Mouse (Mus musculus) T-helper 1 cell (primary cell): ENCODE results near the gene Slit2.
"Not testable (repeated sequence)": the region's sequence is repeated elsewhere in the genome, so short reads cannot be mapped to it uniquely, and the experiment has no call there.

Experiments used
- in situ Hi-C: fragments of 300-600 bp; cut with MboI, MseI; formaldehyde crosslinking; loops from one replicate; pipeline ENCODE4 v1.15.1; 2025; ENCODE audit warnings: high pct_unique_total_duplicates

The Slit2 gene

DNA sequence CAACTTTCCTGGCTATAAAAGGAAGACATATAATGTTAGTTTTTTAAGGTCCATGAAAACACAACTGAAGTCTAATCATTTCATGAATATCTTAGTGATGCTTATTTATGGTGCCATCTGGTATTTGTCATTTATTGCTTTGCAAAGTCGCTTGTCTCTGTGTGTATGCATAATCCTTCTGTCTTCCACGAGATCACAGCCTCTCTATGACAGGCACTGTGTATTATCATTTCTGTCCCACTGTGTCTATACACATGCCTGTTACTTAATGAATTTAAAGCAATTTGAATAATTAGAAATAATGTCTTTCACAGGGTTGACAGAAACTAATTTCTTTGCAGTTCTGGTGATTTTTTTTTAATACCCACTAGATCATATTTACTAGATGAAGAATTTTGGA, 242.6 kb downstream of the Slit2 start:
- in situ Hi-C loops, result no loop called here

DNA sequence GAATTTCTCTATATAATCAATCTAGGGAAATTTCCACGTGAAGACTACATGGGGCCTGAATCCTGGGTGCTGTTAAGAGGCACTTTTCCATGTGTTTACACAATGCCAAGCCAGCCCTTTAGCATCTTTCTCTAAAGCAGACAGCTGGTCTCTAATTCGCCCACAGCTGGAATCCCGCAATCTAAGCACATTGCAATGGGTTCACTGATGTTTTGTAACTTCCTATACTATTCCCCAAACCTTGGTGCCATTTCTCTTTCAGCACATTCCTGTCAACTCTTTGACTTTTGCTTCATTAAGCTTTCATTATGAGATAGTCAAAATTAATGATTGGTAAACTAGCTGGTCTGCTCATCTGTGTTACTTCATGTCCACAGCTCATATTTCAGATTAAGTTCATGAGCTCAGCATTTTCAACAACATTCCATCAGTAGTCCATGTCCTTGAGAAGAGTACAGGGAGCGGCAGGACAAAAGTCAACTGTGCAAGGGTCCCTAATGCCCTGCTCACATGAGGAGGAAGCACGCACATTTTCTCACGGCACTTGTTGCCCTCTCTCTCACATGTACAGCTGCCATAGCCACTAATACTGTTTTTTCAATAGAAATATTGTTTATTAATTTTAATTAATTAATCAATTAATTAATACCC, 247.6 kb downstream of the Slit2 start:
- in situ Hi-C loops, result loop anchor here (10.0 kb wide), 1 partner anchor 1236 kb away; no protein-coding TSS in a partner anchor

DNA sequence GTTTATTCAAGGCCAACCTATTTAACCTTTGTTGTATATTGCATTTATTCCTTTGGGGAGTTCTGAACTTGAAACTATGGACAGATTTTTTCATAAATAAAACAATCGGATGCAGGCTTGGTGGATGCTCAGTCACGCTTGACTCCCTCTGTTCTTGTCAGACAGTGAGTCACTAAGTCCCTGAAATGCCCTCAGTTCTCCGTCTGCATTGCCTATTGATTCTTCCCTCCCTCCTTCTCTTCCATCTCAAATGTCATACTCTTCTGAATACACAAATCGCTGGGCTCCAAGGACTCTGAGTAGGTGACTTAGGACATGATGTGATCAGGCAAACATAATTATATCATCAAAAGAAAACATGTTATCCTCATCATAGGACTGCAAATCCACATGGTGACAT, 251.8 kb downstream of the Slit2 start:
- in situ Hi-C loops, result loop anchor here (10.0 kb wide), 1 partner anchor 1240 kb away; no protein-coding TSS in a partner anchor

DNA sequence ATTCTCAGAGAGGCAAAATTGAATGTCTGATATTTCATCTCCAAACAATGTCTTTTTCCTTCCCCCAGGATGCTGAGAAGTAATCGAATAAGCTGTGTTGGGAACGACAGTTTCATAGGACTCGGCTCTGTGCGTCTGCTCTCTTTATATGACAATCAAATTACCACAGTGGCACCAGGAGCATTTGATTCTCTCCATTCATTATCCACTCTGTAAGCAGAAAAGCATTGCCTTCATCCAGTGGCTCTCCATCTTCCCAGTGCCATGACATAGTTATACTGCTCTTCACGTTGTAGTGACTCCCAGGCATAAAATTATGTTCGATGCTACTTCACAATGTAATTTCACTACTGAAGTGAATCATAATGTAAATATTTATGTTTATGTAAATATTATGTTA, 252.3 kb downstream of the Slit2 start:
- in situ Hi-C loops, result loop anchor here (10.0 kb wide), 1 partner anchor 1240 kb away; no protein-coding TSS in a partner anchor

DNA sequence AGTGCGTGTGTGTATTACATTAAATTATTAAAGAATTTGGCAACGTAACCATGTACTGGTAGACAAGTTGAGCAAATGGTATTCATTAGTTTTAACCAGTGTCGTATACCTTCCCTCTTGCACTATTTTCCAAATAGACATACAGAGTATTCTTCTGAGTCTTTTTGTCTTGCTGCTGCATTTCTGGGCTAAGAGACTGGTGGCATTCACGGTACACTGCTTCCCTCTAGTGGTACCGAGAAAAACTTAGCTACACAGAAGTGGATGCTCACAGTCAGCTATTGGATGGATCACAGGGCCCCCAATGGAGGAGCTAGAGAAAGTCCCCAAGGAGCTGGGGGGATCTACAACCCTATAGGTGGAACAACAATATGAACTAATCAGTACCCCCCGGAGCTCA, 257.8 kb downstream of the Slit2 start:
- in situ Hi-C loops, result not testable (repeated sequence)

DNA sequence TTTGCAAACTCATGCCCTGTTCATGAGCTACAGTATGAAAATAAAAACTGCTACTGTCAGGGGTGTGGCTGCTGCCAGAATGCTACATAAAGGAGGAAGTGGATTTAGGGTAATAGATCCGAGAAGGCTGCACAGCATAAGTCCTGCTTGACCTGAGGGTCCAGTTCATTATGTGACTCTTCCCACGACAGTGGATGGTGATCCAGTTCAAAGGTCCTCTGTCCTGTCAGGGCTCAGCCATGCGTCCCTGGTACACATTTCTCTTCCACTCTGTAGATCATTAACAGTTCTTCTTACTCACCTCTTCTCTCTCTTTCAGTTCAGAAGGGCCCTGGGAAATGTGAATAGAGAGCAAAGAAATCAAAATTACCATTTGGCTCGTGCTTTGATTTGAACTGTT, 265.4 kb downstream of the Slit2 start:
- in situ Hi-C loops, result no loop called here

DNA sequence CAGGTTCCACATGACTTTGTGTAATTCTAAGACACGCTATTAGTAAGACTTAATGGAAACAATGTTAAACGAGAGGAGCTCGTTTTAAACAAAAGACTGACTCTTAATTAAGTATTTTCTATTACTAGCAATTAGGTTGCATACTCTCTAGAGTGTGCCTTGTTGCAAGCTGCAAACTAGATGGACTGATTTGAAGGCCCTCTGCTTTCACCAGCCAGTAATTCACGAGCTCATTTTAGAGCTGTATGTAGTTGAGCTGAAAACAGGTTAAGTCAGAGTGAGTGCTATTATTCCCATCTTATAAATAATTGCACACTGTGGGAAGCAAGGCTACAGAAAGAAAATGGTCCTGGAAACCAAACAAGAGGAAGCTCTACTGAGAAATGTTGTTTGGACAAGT, 294.6 kb downstream of the Slit2 start:
- in situ Hi-C loops, result loop anchor here (10.0 kb wide), 1 partner anchor 927 kb away; no protein-coding TSS in a partner anchor

DNA sequence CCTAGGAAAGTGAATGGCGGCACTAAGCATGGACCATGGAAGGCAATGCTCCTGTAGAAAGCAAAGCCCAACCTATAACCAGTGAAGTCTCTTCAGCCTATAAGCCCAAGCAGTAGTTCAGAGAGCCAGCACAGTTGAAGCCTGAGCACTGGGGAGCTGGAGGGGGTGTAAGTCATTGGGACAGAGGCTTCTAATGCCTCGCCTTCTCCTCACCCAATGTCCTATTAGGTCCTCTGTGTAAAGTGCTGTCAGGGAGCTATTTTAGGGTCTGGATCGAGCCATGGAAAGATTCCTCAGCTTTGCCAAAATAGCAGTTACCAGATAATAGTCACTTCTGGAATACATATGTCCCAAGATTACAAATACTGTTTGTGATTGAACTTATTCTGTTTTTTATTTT, 318.2 kb downstream of the Slit2 start:
- in situ Hi-C loops, result no loop called here

DNA sequence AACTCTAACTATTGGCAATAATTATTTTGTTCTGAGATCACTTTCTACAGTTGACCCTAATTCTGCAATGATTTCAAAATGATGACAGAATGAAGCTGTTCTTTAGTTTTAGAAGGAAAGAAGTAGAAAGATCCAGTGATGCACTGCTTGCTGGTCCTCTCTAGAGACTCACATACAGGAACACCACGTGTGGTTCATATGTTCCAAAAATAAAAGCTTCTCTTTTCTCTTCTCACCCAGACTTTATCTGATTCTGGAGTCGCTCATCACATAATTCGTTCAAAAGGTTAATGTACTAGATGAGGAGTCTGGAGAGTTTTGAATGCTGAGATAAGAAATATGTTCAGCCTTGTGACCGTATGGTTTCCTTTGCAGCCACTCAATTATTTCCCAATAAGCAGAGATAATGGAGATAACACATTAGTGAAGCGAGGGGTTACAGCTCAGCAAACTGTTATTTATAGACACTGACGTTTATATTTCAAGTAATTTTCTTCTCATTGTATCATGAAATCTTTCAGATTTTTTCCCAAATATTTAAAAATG, 332.2 kb downstream of the Slit2 start:
- in situ Hi-C loops, result no loop called here

DNA sequence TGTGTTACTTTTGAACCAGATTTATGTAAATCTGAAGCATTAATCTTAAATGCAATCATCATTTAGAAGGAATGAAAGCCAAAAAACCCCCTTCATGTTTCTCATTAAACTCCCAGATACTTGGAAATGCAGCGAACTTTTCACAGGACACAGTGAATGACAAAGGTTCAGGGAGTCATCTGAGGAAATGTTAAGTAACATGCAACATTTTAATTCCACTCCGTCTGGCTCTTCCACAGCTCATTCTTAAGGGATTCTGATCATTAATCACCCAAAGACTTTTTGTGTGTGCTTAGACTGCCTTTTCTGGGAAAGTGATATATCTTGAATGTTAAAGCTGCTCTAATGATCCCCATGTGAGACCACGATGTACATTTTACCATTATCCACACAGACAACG, 337.7 kb downstream of the Slit2 start:
- in situ Hi-C loops, result no loop called here

DNA sequence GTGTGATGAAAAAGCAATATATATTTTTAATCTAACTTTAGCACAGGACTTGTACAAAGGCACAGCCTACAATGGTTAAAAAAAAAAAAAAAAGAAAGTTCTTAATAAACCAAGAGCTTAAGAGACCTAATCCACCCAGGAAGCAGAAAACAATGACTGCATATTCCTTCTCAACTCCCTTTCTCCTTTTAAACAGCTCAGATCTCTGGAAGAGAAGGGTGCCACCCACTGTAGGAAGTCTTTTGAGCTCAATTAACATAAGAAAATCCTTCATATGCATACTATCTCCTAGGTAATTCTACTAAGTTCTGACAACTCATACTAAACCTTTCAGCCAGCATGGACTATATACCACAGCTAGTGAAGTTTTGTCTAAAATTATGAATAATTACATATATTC, 343.3 kb downstream of the Slit2 start:
- in situ Hi-C loops, result no loop called here

DNA sequence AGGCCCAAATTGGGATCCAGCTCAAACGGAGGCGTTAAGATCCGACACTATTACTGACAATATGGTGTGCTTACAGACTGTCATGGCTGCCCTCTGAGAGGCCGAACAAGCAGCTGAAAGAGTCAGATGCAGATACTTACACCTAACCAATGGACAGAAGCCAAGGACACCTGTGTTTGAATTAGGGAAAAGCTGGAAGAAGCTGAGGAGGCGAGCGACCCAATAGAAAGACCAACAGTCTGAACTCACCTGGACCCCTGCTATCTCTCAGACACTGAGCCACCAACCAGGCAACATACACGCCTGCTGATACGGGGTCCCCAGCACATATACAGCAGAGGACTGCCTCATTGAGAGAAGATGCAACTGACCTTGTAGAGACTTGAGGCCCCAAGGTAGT, 344.7 kb downstream of the Slit2 start, which contains the start of gene 5730480H06Rik:
TSS of gene 5730480H06Rik (plus strand) at position 301 of the 400 bp plus-strand sequence.
- in situ Hi-C loops, result no loop called here

DNA sequence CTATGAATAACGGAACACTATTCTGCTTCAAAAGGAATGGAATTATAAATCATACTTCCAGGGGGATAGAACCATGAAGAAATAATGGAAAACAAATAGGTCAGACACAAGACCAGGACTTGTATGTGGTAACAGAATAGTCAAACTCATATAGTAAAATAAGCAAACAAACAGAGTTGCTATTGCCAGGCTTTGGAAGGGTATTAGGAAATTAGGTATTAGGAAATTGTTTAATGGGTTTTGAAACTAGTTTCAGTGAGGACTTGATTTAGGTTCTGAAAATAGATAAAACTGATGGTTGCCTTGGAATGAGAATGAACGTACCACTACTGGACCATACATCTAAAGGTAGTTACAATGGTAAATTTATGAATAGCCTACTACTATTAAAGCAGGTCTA, 346.8 kb downstream of the Slit2 start:
- in situ Hi-C loops, result no loop called here

DNA sequence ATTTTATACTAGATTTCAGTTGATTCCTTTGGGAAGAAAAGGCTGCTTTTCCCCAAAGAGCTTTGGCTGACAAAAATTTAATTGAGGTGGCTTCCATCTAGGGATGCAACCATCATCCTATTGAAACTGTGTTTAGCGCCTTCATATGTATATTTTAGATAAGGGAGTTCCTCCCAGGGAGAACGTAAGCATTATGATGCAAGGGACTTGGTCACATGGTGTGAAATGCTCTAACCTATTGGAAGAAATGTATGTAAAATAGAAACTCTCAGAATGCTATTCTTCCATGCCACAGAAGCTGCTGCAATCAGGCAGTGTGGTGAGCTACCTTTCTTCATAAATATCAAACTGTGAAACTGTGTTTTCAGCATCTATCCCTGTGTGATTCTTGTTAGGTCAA, 347.9 kb downstream of the Slit2 start:
- in situ Hi-C loops, result no loop called here

DNA sequence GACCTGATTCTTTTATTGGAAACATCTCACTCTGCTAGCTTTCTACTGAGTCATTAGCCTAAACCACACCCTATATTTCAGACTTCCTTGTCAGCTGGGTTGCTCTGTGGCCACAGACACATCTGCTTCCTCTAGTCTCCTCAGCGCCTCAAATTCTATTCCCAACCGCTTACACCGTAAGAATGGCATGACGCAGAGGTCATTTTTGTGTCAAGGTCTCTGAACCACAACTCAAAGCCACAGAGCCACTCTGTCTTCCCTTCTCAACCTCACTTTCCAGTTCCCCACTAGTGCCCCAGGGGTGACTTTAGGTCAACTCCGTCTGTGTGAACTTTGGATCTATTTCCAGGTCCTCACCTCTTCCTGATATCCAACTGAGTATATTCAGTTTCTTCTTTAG, 348.5 kb downstream of the Slit2 start:
- in situ Hi-C loops, result no loop called here

DNA sequence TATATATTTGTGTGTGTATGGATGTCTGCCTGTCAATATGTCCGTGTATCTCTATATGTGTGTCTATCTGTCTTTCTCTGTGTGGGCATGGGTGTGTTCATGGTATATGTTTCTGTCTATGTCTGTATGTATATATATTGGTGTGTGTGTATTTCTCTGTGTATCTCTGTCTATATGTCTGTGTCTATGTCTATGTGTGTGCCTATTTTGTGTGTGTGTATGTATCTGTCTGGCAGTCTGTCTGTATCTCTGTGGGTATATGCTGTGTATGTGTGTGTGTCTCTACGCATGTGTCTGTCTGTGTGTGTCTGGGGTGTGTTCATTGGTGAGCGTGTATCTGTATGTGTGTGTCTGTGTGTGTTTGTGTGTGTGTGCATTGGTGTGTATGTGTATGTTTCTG, 350.5 kb downstream of the Slit2 start:
- in situ Hi-C loops, result no loop called here

DNA sequence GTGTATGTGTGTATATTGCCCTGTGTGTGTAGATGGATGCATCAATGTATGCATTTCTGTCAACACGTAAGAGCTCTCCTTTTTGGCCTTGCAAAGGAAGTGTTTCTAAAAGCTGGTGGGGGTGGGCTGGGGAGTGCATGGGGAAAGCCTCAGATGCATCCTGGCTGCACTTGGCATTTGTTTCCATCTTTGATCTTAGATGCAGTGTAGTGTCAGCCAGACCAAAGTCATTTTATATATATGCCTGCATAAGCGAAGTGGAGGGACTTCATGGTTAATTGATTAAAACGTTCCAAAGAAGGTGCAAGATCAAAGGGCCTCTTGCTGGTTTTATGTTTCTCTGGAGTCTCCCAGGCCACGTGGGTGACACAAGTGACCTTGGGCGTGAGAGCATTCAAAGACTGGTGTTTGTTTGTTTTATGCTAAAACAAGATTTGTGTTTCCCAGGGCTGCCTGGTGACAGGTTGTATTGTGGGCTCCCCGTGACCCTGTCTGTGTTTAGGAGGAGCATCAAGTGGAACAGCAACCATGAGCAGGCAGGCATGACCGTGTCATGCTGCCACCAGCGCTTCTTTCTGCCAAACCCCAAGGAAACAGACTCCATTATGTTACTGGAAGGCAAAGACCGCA, 351.1 kb downstream of the Slit2 start:
- in situ Hi-C loops, result no loop called here

DNA sequence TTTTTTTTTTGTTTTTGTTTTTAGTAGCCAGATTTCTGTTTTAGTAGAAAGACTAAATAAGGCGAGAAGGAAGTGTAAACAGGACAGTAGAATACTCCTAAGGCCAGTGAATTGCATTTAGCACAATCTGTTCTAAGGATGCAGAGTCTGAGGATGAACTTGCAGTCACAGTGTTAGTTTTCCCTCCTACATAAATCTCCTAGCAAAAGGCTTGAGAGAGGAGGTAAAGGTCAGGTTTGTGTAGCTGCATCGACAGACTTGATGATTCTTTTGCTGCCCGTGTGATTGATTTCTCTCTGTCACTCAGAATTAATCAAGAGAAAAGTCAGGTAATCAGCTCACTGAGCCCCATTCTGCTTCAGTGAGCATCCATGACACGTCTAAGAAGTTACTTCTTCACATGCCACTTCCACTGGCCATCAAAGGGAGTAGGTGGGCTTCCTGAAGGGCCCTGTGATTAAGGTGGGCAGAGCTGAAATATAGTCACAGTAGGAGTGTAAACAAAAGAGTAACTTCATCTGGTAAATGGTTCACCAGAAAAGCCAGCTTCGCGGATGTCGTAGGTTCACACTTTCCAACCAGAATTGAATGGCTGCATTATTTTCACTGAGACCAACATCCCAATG, 358.0 kb downstream of the Slit2 start:
- in situ Hi-C loops, result no loop called here

DNA sequence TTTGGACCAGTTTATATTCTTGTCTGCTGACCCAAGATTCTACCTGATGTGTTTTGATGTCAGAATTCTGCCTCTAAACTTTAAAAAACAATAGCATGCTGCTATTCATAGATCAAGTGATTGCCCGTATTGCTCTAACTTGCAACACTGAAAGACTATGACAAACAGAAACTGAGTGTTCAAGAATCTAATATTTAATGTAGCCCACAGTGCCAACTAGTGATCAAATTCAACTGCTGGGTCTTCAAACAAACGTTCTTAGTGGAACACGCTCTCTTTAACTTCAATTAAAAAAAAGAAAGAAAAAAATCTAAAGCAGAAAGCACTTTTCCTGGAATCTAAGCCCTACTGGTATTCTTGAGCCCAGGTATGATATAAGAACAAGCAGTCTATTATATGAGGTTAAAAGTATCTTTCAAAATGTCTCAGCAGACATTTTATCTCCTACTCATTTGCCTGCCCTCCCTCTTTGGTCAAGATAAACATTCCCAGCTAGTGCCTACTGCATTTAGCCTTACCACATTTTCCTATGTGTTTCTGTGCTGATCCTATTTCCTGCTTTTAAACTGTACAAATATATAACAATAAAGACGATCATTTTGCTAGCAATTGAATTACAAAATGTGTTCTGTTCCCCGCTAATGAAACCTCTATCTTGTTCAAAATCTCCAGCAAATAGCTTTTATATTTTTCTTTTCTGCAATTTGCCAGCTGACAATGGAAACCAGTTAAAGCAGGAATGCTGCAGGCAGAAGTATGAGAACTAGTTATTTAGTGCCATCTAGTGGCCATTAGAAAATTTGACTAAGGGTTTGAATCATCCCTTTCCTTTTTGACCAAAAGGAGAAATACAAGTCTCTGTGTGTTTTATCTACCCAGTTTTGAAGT, 362.4 kb downstream of the Slit2 start:
- in situ Hi-C loops, result no loop called here

DNA sequence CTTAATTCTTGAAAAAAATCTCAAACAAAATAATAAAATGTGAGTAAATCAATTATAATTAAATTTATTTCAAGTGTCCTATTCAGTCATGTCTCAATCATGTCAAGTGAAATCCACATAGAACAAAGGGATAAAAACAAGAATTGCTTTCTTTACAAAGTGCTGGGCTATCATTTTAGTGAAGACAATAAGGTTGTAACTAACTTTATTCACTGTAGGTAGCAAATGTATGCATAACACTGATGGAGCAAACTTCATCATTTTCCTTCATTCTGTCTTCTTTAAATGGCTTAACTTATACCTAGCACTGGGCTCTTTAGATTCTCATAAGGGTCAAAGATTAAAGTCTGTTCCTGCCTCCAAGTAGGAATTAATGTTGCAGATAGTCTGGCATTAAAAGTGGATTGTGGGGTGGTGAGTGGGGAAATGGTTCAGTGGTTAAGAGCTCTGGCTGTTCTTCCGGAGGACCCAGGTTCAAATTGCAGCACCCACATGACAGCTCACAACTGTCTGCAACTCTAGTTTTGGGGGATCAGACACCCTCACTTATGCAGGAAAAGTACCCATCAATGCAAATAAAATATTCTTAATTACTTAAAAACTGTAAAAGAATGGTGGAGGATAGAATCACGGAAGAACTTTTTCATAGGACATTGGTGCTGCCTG, 363.2 kb downstream of the Slit2 start:
- in situ Hi-C loops, result no loop called here

DNA sequence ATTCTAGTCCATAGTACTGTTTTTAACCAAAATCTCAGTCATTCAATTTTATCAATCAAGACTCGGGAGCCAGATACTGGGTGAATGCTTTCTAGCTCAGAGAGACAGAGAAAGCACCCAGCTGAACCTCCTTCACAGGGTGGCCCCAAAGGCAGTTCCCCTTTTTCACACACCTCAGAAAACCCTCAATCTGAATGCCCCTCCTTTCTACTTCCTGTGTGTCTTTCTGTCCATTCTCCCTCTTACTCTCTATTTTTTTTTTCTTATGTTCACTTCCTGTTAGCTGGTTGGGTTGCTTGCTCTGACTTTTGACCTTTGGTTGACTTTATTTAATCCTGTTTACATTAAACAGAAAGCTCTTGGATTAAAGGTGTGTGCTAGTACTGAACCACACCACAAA, 366.4 kb downstream of the Slit2 start:
- in situ Hi-C loops, result no loop called here
